23 mouse cellular contexts compared by ENCODE assay signal in genomic region chr8:71718252-71718651, GRCm38 (mm10). TPM values are rescaled to one million over a fixed set of nuclear protein-coding genes. Genes with fewer than 3 reads are reported as not detected.
DNase-seq lines count a peak whose midpoint lies in the region; ATAC-seq and TF ChIP-seq lines count a peak whose summit lies in the region.
"Had no signal": no experiment of that assay in that cellular context is flagged by ENCODE, and none has a peak within 500 bp of the region (broad histone marks: within the 10 kb centered on the region; RNA-seq: fewer than 3 reads in every experiment).

No protein-coding gene starts in this region.

- peaks cover 33% of the 10 kb centered on the region for H3K4me1 ChIP-seq in forebrain, embryonic 14.5 days (ENCODE audit: control insufficient read depth, insufficient read depth, low read length)
- H3K4me1 ChIP-seq in forebrain, embryonic 16.5 days (replicated peaks; ENCODE audit: control insufficient read depth, insufficient read depth, low read length) = peaks cover 41% of the 10 kb centered on the region
- peaks cover 45% of the 10 kb centered on the region for H3K4me1 ChIP-seq in midbrain, embryonic 12.5 days
- peaks cover 55% of the 10 kb centered on the region for H3K4me1 ChIP-seq in midbrain, embryonic 15.5 days
- peaks cover 46% of the 10 kb centered on the region for H3K4me1 ChIP-seq in forebrain, embryonic 15.5 days
- H3K4me1 ChIP-seq in midbrain, postnatal 0 days (ENCODE audit: insufficient read depth, low read length) = peaks cover 24% of the 10 kb centered on the region
- no peaks in the 10 kb centered on the region for H3K4me1 ChIP-seq in kidney, embryonic 14.5 days (ENCODE audit: control insufficient read depth, insufficient read depth, low read length)
- no peaks in the 10 kb centered on the region for H3K4me1 ChIP-seq in cerebellum, adult 2 months (ENCODE audit: control insufficient read depth, insufficient read depth, low read length)

- no peak for TF ChIP-seq CTCF in midbrain, postnatal 0 days (IDR thresholded peaks at IDR 0.05)
- TF ChIP-seq CTCF in cerebellum, adult 2 months (IDR thresholded peaks at IDR 0.05; ENCODE audit: borderline replicate concordance, insufficient read depth, low read depth, low read length) = no peak

- no peak overlapping the region for H3K4me2 ChIP-seq in forebrain, embryonic 14.5 days (ENCODE audit: low read length)
- no peak overlapping the region for H3K4me2 ChIP-seq in forebrain, embryonic 16.5 days (ENCODE audit: low read length)
- H3K4me2 ChIP-seq in midbrain, embryonic 12.5 days (replicated peaks) = no peak overlapping the region
- no peak overlapping the region for H3K4me2 ChIP-seq in midbrain, embryonic 15.5 days
- no peak overlapping the region for H3K4me2 ChIP-seq in forebrain, embryonic 15.5 days (replicated peaks)
- H3K4me2 ChIP-seq in midbrain, postnatal 0 days (ENCODE audit: low read depth, low read length, poor library complexity, severe bottlenecking) = no peak overlapping the region
- H3K4me2 ChIP-seq in kidney, embryonic 14.5 days (replicated peaks; ENCODE audit: low read depth, low read length) = no peak overlapping the region
- H3K4me2 ChIP-seq: heart, embryonic 15.5 days; kidney, embryonic 15.5 days; limb, embryonic 13.5 days; neural tube, embryonic 13.5 days had no signal

- ATAC-seq in forebrain, embryonic 14.5 days = no peak
- no peak for ATAC-seq in forebrain, embryonic 16.5 days
- ATAC-seq in midbrain, embryonic 12.5 days (ENCODE audit: low FRiP score, low read depth) = no peak
- no peak for ATAC-seq in midbrain, embryonic 15.5 days (replicated peaks)
- ATAC-seq in forebrain, embryonic 15.5 days (replicated peaks) = no peak
- no peak for ATAC-seq in midbrain, postnatal 0 days (ENCODE audit: low FRiP score)
- ATAC-seq in kidney, embryonic 14.5 days (ENCODE audit: low FRiP score, low TSS enrichment) = no peak
- ATAC-seq: intestine, embryonic 16.5 days had no signal

- no peak overlapping the region for H3K4me3 ChIP-seq in forebrain, embryonic 14.5 days (ENCODE audit: low read depth, low read length)
- H3K4me3 ChIP-seq in forebrain, embryonic 16.5 days (replicated peaks; ENCODE audit: low read length) = no peak overlapping the region
- H3K4me3 ChIP-seq in midbrain, embryonic 12.5 days = no peak overlapping the region
- no peak overlapping the region for H3K4me3 ChIP-seq in midbrain, embryonic 15.5 days
- no peak overlapping the region for H3K4me3 ChIP-seq in forebrain, embryonic 15.5 days
- no peak overlapping the region for H3K4me3 ChIP-seq in midbrain, postnatal 0 days (ENCODE audit: low read depth, low read length)
- H3K4me3 ChIP-seq in kidney, embryonic 14.5 days (ENCODE audit: low read length) = no peak overlapping the region
- no peak overlapping the region for H3K4me3 ChIP-seq in cerebellum, adult 2 months (replicated peaks; ENCODE audit: insufficient read depth, low read depth, low read length)
- H3K4me3 ChIP-seq: erythroblast, embryonic 14.5 days; heart, embryonic 15.5 days; kidney, embryonic 15.5 days; limb, embryonic 13.5 days; neural tube, embryonic 13.5 days had no signal

- DNase-seq in forebrain, embryonic 14.5 days (ENCODE audit: low spot score) = no peak
- DNase-seq in midbrain, postnatal 0 days (ENCODE audit: low spot score) = peak; percentile 69
- no peak for DNase-seq in cerebellum, adult 2 months
- DNase-seq: adrenal gland, postnatal 36 days; cerebellum, adult 8-10 months; gastrocnemius, postnatal 36 days; heart, postnatal 4 days; kidney, postnatal 4 days; spleen, adult 18-20 months had no signal

- peaks cover 39% of the 10 kb centered on the region for H3K36me3 ChIP-seq in forebrain, embryonic 14.5 days (ENCODE audit: control insufficient read depth, insufficient read depth, low read length)
- H3K36me3 ChIP-seq in forebrain, embryonic 16.5 days (ENCODE audit: control insufficient read depth, insufficient read depth) = peaks cover 23% of the 10 kb centered on the region
- peaks cover 26% of the 10 kb centered on the region for H3K36me3 ChIP-seq in midbrain, embryonic 12.5 days
- H3K36me3 ChIP-seq in midbrain, embryonic 15.5 days (replicated peaks) = peaks cover 27% of the 10 kb centered on the region; the same call in 1 of the 2 replicates
- peaks cover 25% of the 10 kb centered on the region for H3K36me3 ChIP-seq in forebrain, embryonic 15.5 days
- H3K36me3 ChIP-seq in midbrain, postnatal 0 days (ENCODE audit: insufficient read depth, low read length) = peaks cover 21% of the 10 kb centered on the region
- H3K36me3 ChIP-seq in kidney, embryonic 14.5 days (ENCODE audit: control insufficient read depth, insufficient read depth, low read length) = no peaks in the 10 kb centered on the region
- H3K36me3 ChIP-seq: heart, embryonic 15.5 days; kidney, embryonic 15.5 days; limb, embryonic 13.5 days had no signal

- H3K27me3 ChIP-seq in forebrain, embryonic 14.5 days (replicated peaks; ENCODE audit: control insufficient read depth, insufficient read depth, low read length) = no peaks in the 10 kb centered on the region
- no peaks in the 10 kb centered on the region for H3K27me3 ChIP-seq in forebrain, embryonic 16.5 days (replicated peaks; ENCODE audit: control insufficient read depth, insufficient read depth, low read length)
- peaks cover 8% of the 10 kb centered on the region; the same call in 1 of the 2 replicates for H3K27me3 ChIP-seq in midbrain, embryonic 12.5 days
- no peaks in the 10 kb centered on the region for H3K27me3 ChIP-seq in midbrain, embryonic 15.5 days (replicated peaks)
- H3K27me3 ChIP-seq in forebrain, embryonic 15.5 days = no peaks in the 10 kb centered on the region
- H3K27me3 ChIP-seq in midbrain, postnatal 0 days (ENCODE audit: insufficient read depth, low read length) = no peaks in the 10 kb centered on the region
- no peaks in the 10 kb centered on the region; the same call in 1 of the 2 replicates for H3K27me3 ChIP-seq in kidney, embryonic 14.5 days (ENCODE audit: control insufficient read depth, insufficient read depth, low read length)
- H3K27me3 ChIP-seq in cerebellum, adult 2 months (ENCODE audit: control insufficient read depth, insufficient read depth, low read length) = no peaks in the 10 kb centered on the region
- H3K27me3 ChIP-seq: CH12.LX; kidney, embryonic 15.5 days; neural tube, embryonic 13.5 days had no signal

- WGBS in forebrain, embryonic 14.5 days = 32% methylated on average over 3 of the region's 3 CpGs
- WGBS in forebrain, embryonic 16.5 days = 34% methylated on average over 3 of the region's 3 CpGs
- WGBS in midbrain, embryonic 12.5 days = 25% methylated on average over 3 of the region's 3 CpGs
- WGBS in midbrain, embryonic 15.5 days = 26% methylated on average over 3 of the region's 3 CpGs
- 34% methylated on average over 3 of the region's 3 CpGs for WGBS in forebrain, embryonic 15.5 days
- WGBS in midbrain, postnatal 0 days = 27% methylated on average over 3 of the region's 3 CpGs
- WGBS in kidney, embryonic 14.5 days = 43% methylated on average over 3 of the region's 3 CpGs
- WGBS in cerebellum, adult 2 months = 53% methylated on average over 3 of the region's 3 CpGs

- no peak overlapping the region for H3K9ac ChIP-seq in forebrain, embryonic 14.5 days (ENCODE audit: low read length)
- no peak overlapping the region for H3K9ac ChIP-seq in forebrain, embryonic 16.5 days (replicated peaks; ENCODE audit: low read depth, low read length)
- H3K9ac ChIP-seq in midbrain, embryonic 12.5 days (replicated peaks) = no peak overlapping the region
- no peak overlapping the region for H3K9ac ChIP-seq in midbrain, embryonic 15.5 days
- H3K9ac ChIP-seq in forebrain, embryonic 15.5 days (replicated peaks) = no peak overlapping the region
- H3K9ac ChIP-seq in midbrain, postnatal 0 days (replicated peaks; ENCODE audit: low read length, poor library complexity, severe bottlenecking) = no peak overlapping the region
- H3K9ac ChIP-seq in kidney, embryonic 14.5 days (ENCODE audit: low read depth, low read length) = no peak overlapping the region
- H3K9ac ChIP-seq: heart, embryonic 15.5 days; kidney, embryonic 15.5 days; limb, embryonic 13.5 days; liver, embryonic 14.5 days had no signal

- H3K9me3 ChIP-seq in forebrain, embryonic 14.5 days (replicated peaks; ENCODE audit: control insufficient read depth, low read length) = no peaks in the 10 kb centered on the region
- H3K9me3 ChIP-seq in forebrain, embryonic 16.5 days (ENCODE audit: control insufficient read depth, low read length) = no peaks in the 10 kb centered on the region
- H3K9me3 ChIP-seq in midbrain, embryonic 12.5 days = no peaks in the 10 kb centered on the region
- H3K9me3 ChIP-seq in midbrain, embryonic 15.5 days = no peaks in the 10 kb centered on the region
- no peaks in the 10 kb centered on the region for H3K9me3 ChIP-seq in forebrain, embryonic 15.5 days
- H3K9me3 ChIP-seq in midbrain, postnatal 0 days (ENCODE audit: low read length) = no peaks in the 10 kb centered on the region
- H3K9me3 ChIP-seq in kidney, embryonic 14.5 days (ENCODE audit: control insufficient read depth, low read length) = no peaks in the 10 kb centered on the region
- H3K9me3 ChIP-seq: heart, embryonic 15.5 days; kidney, embryonic 15.5 days; limb, embryonic 13.5 days; neural tube, embryonic 13.5 days had no signal

- H3K27ac ChIP-seq in forebrain, embryonic 14.5 days (ENCODE audit: low read depth, low read length) = peak overlapping the region; percentile 84; the same call in 1 of the 2 replicates
- no peak overlapping the region for H3K27ac ChIP-seq in forebrain, embryonic 16.5 days (ENCODE audit: low read length)
- H3K27ac ChIP-seq in midbrain, embryonic 12.5 days (replicated peaks) = 0 out of 2 replicates have a peak overlapping the region, but pooled peaks have one; percentile 85
- H3K27ac ChIP-seq in midbrain, embryonic 15.5 days = no peak overlapping the region
- H3K27ac ChIP-seq in forebrain, embryonic 15.5 days (replicated peaks) = peak overlapping the region; percentile 86
- H3K27ac ChIP-seq in midbrain, postnatal 0 days (ENCODE audit: low read depth, low read length) = no peak overlapping the region
- H3K27ac ChIP-seq in kidney, embryonic 14.5 days (ENCODE audit: low read depth, low read length) = no peak overlapping the region
- no peak overlapping the region for H3K27ac ChIP-seq in cerebellum, adult 2 months (ENCODE audit: insufficient read depth, low read length)
- H3K27ac ChIP-seq: heart, embryonic 15.5 days; kidney, embryonic 15.5 days; limb, embryonic 13.5 days; liver, embryonic 14.5 days had no signal

- TF ChIP-seq POLR2A in cerebellum, adult 2 months (IDR thresholded peaks at IDR 0.05; ENCODE audit: borderline replicate concordance, insufficient read depth, low read length) = no peak

RNA-seq across cellular contexts. Expression of gene Fcho1, which starts 7.3 kb away (rescaled TPM):
- polyA plus RNA-seq in forebrain, embryonic 14.5 days (2014; fragmentation: Nextera tagmentation; extraction: Ambion mirVana) = 38.6 and 47.4 TPM in 2 replicates
- 72.4 and 100 TPM in 2 replicates for polyA plus RNA-seq in forebrain, embryonic 16.5 days (2015; fragmentation: Nextera tagmentation; extraction: Ambion mirVana)
- polyA plus RNA-seq in midbrain, embryonic 12.5 days (2016; fragmentation: Nextera tagmentation; extraction: Ambion mirVana) = 39.2 and 43.7 TPM in 2 replicates
- 96.0 and 102 TPM in 2 replicates for polyA plus RNA-seq in midbrain, embryonic 15.5 days (2015; fragmentation: Nextera tagmentation; extraction: Ambion mirVana)
- polyA plus RNA-seq in forebrain, embryonic 15.5 days (2015; fragmentation: Nextera tagmentation; extraction: Ambion mirVana) = 70.9 and 71.7 TPM in 2 replicates
- 109 and 114 TPM in 2 replicates for total RNA-seq in midbrain, postnatal 0 days (2014; rRNA removed)
- 88.4 and 89.5 TPM in 2 replicates for polyA plus RNA-seq in midbrain, postnatal 0 days (2015; fragmentation: Nextera tagmentation; extraction: Ambion mirVana)
- 5.5 and 6.5 TPM in 2 replicates for polyA plus RNA-seq in kidney, embryonic 14.5 days (2014; fragmentation: Nextera tagmentation; extraction: Ambion mirVana)
- 108 and 115 TPM in 2 replicates for polyA plus RNA-seq in cerebellum, adult 2 months (2012; rRNA removed)

RNA-seq across cellular contexts. Expression of gene B3gnt3, which starts 16.7 kb away (rescaled TPM):
- 0.10 and 0.22 TPM in 2 replicates for polyA plus RNA-seq in forebrain, embryonic 14.5 days (2014; fragmentation: Nextera tagmentation; extraction: Ambion mirVana)
- polyA plus RNA-seq in forebrain, embryonic 16.5 days (2015; fragmentation: Nextera tagmentation; extraction: Ambion mirVana) = 0.58 and 0.68 TPM in 2 replicates
- polyA plus RNA-seq in midbrain, embryonic 12.5 days (2016; fragmentation: Nextera tagmentation; extraction: Ambion mirVana) = 0.55 and 0.66 TPM in 2 replicates
- polyA plus RNA-seq in midbrain, embryonic 15.5 days (2015; fragmentation: Nextera tagmentation; extraction: Ambion mirVana) = 0.27 and 0.36 TPM in 2 replicates
- 0.42 and 0.46 TPM in 2 replicates for polyA plus RNA-seq in forebrain, embryonic 15.5 days (2015; fragmentation: Nextera tagmentation; extraction: Ambion mirVana)
- 0.24 and 1.6 TPM in 2 replicates for total RNA-seq in midbrain, postnatal 0 days (2014; rRNA removed)
- polyA plus RNA-seq in midbrain, postnatal 0 days (2015; fragmentation: Nextera tagmentation; extraction: Ambion mirVana) = 0.31 and 0.50 TPM in 2 replicates
- polyA plus RNA-seq in kidney, embryonic 14.5 days (2014; fragmentation: Nextera tagmentation; extraction: Ambion mirVana) = 1.1 and 1.6 TPM in 2 replicates
- 0.44 and 0.48 TPM in 2 replicates for polyA plus RNA-seq in cerebellum, adult 2 months (2012; rRNA removed)

RNA-seq across cellular contexts. Expression of gene Insl3, which starts 29.2 kb away (rescaled TPM):
- 0.63 TPM in 1 of 2 replicates, not detected in the other for polyA plus RNA-seq in forebrain, embryonic 14.5 days (2014; fragmentation: Nextera tagmentation; extraction: Ambion mirVana)
- polyA plus RNA-seq in forebrain, embryonic 16.5 days (2015; fragmentation: Nextera tagmentation; extraction: Ambion mirVana) = not detected in 2 replicates
- polyA plus RNA-seq in midbrain, embryonic 12.5 days (2016; fragmentation: Nextera tagmentation; extraction: Ambion mirVana) = not detected in 2 replicates
- polyA plus RNA-seq in midbrain, embryonic 15.5 days (2015; fragmentation: Nextera tagmentation; extraction: Ambion mirVana) = 0.37 and 1.5 TPM in 2 replicates
- 0.54 TPM in 1 of 2 replicates, not detected in the other for polyA plus RNA-seq in forebrain, embryonic 15.5 days (2015; fragmentation: Nextera tagmentation; extraction: Ambion mirVana)
- not detected in 2 replicates for total RNA-seq in midbrain, postnatal 0 days (2014; rRNA removed)
- polyA plus RNA-seq in midbrain, postnatal 0 days (2015; fragmentation: Nextera tagmentation; extraction: Ambion mirVana) = 1.2 and 2.1 TPM in 2 replicates
- polyA plus RNA-seq in kidney, embryonic 14.5 days (2014; fragmentation: Nextera tagmentation; extraction: Ambion mirVana) = 1.2 TPM in 1 of 2 replicates, not detected in the other
- polyA plus RNA-seq in cerebellum, adult 2 months (2012; rRNA removed) = 0.65 and 2.1 TPM in 2 replicates
- polyA plus RNA-seq: embryonic facial prominence, embryonic 11.5 days had no signal

RNA-seq across cellular contexts. Expression of gene Jak3, which starts 42.2 kb away (rescaled TPM):
- 1.4 and 2.1 TPM in 2 replicates for polyA plus RNA-seq in forebrain, embryonic 14.5 days (2014; fragmentation: Nextera tagmentation; extraction: Ambion mirVana)
- polyA plus RNA-seq in forebrain, embryonic 16.5 days (2015; fragmentation: Nextera tagmentation; extraction: Ambion mirVana) = 3.4 and 4.1 TPM in 2 replicates
- 3.3 and 3.4 TPM in 2 replicates for polyA plus RNA-seq in midbrain, embryonic 12.5 days (2016; fragmentation: Nextera tagmentation; extraction: Ambion mirVana)
- polyA plus RNA-seq in midbrain, embryonic 15.5 days (2015; fragmentation: Nextera tagmentation; extraction: Ambion mirVana) = 5.2 and 5.8 TPM in 2 replicates
- polyA plus RNA-seq in forebrain, embryonic 15.5 days (2015; fragmentation: Nextera tagmentation; extraction: Ambion mirVana) = 2.9 and 3.3 TPM in 2 replicates
- total RNA-seq in midbrain, postnatal 0 days (2014; rRNA removed) = 9.0 and 12.3 TPM in 2 replicates
- polyA plus RNA-seq in midbrain, postnatal 0 days (2015; fragmentation: Nextera tagmentation; extraction: Ambion mirVana) = 6.4 and 7.1 TPM in 2 replicates
- polyA plus RNA-seq in kidney, embryonic 14.5 days (2014; fragmentation: Nextera tagmentation; extraction: Ambion mirVana) = 3.0 and 5.2 TPM in 2 replicates
- 3.6 and 3.9 TPM in 2 replicates for polyA plus RNA-seq in cerebellum, adult 2 months (2012; rRNA removed)

RNA-seq across cellular contexts. Expression of gene Unc13a, which starts 46.7 kb away (rescaled TPM):
- 13.9 and 16.7 TPM in 2 replicates for polyA plus RNA-seq in forebrain, embryonic 14.5 days (2014; fragmentation: Nextera tagmentation; extraction: Ambion mirVana)
- polyA plus RNA-seq in forebrain, embryonic 16.5 days (2015; fragmentation: Nextera tagmentation; extraction: Ambion mirVana) = 23.1 and 33.6 TPM in 2 replicates
- polyA plus RNA-seq in midbrain, embryonic 12.5 days (2016; fragmentation: Nextera tagmentation; extraction: Ambion mirVana) = 12.8 and 16.9 TPM in 2 replicates
- 26.9 and 27.4 TPM in 2 replicates for polyA plus RNA-seq in midbrain, embryonic 15.5 days (2015; fragmentation: Nextera tagmentation; extraction: Ambion mirVana)
- 23.3 and 23.6 TPM in 2 replicates for polyA plus RNA-seq in forebrain, embryonic 15.5 days (2015; fragmentation: Nextera tagmentation; extraction: Ambion mirVana)
- total RNA-seq in midbrain, postnatal 0 days (2014; rRNA removed) = 69.0 and 70.8 TPM in 2 replicates
- polyA plus RNA-seq in midbrain, postnatal 0 days (2015; fragmentation: Nextera tagmentation; extraction: Ambion mirVana) = 14.5 and 16.2 TPM in 2 replicates
- polyA plus RNA-seq in kidney, embryonic 14.5 days (2014; fragmentation: Nextera tagmentation; extraction: Ambion mirVana) = 0.50 and 0.53 TPM in 2 replicates
- 97.3 and 110 TPM in 2 replicates for polyA plus RNA-seq in cerebellum, adult 2 months (2012; rRNA removed)
- total RNA-seq: gastrocnemius, postnatal 36 days had no signal

Comparison
In these comparisons a context has a peak if more than half of its experiments do, and no peak if none do; other contexts are left out.
1. H3K27ac ChIP-seq: peak in forebrain, embryonic 14.5 days (single experiment), midbrain, embryonic 12.5 days (single experiment) and forebrain, embryonic 15.5 days (single experiment); none in forebrain, embryonic 16.5 days (single experiment), midbrain, embryonic 15.5 days (single experiment), midbrain, postnatal 0 days (single experiment), kidney, embryonic 14.5 days (single experiment) and cerebellum, adult 2 months (single experiment).